Mouse (Mus musculus) Patski (cell line): Measurements from ENCODE around the gene Samd4. TPM values are rescaled to one million over a fixed set of nuclear protein-coding genes. Genes with fewer than 3 reads are reported as not detected.

Source experiments
- ATAC-seq: fragments of 100-300 bp; one replicate; pipeline ENCODE4 v1.8.0; 2021
- CTCF ChIA-PET: fragments of 350-600 bp; sonication (Branson Sonifier 250); formaldehyde crosslinking; loops from one replicate; lab custom pipeline; 2022; ENCODE audit warnings: inconsistent platforms; lab: Charles Lee
- POLR2A ChIA-PET: fragments of 350-600 bp; sonication (Branson Sonifier 250); formaldehyde crosslinking; loops from one replicate; lab custom pipeline; 2022; ENCODE audit warnings: antibody characterized with exemption, inconsistent platforms; lab: Charles Lee
- DNase-seq: peaks from one replicate; pipeline ENCODE4 v3.0.0-alpha.2; 2011; ENCODE audit warnings: low read depth, low spot score
- H3K27me3 ChIP-seq: fragments of 371-371 bp; one replicate; pipeline ENCODE4 v1.5.1; 2021
- CTCF ChIP-seq: fragments of 100-300 bp; IDR thresholded peaks from one replicate; pipeline ENCODE4 v1.5.1; 2021
- in situ Hi-C: fragments of 300-500 bp; cut with MboI; formaldehyde crosslinking; loops from 3 replicates; pipeline ENCODE4 v1.11.1; 2018; ENCODE audit warnings: low pct_unique_long_range_greater_than_20kb, mixed read lengths
- polyA plus RNA-seq: library from polyadenylated mRNA; unstranded; gene quantifications from one replicate; pipeline ENCODE4 v1.2.3, GENCODE M21; 2021

The Samd4 gene
- polyA plus RNA-seq, 1 experiment from 2014 or later: 27.8 TPM

- CTCF ChIA-PET: interaction anchor here (0.7 kb wide), 1 partner anchor 127 kb away, joined by 3 read pairs; no protein-coding TSS in a partner anchor
- no peak for ATAC-seq
- POLR2A ChIA-PET: interaction anchor here (0.6 kb wide), 1 partner anchor 1100 kb away, joined by 4 read pairs; no protein-coding TSS in a partner anchor
- in situ Hi-C loops: no loop called here
- DNase-seq: no peak
- H3K27me3 ChIP-seq: no peaks in the 10 kb centered on the region
- no peak for TF ChIP-seq CTCF
These were observed 228.7 kb downstream of the Samd4 start for GRCm38 (mm10) chr14:47111341-47111740.

- ChIA-PET CTCF (no interaction called here), POLR2A (no interaction called here)
- DNase-seq (no peak), ATAC-seq (peak; percentile 58)
- no peaks in the 10 kb centered on the region for H3K27me3 ChIP-seq
- in situ Hi-C loops: no loop called here
- no peak for TF ChIP-seq CTCF
These were observed 232.5 kb downstream of the Samd4 start for GRCm38 (mm10) chr14:47115154-47115553.

- ChIA-PET POLR2A (no interaction called here), CTCF (no interaction called here)
- in situ Hi-C loops: no loop called here
- no peak for DNase-seq
- no peaks in the 10 kb centered on the region for H3K27me3 ChIP-seq
- peak; percentile 38 for ATAC-seq
- TF ChIP-seq CTCF: no peak
These were observed 233.6 kb downstream of the Samd4 start for GRCm38 (mm10) chr14:47116062-47116762.

GRCm38 (mm10) chr14:47117522-47117921 lies 234.9 kb downstream of the Samd4 start:
- TF ChIP-seq CTCF: peak; percentile 74
- CTCF ChIA-PET: interaction anchor here (1.1 kb wide), 1 partner anchor 46 kb away, joined by 3 read pairs; no protein-coding TSS in a partner anchor
- no peak for DNase-seq
- no peaks in the 10 kb centered on the region for H3K27me3 ChIP-seq
- in situ Hi-C loops: no loop called here
- POLR2A ChIA-PET: interaction anchor here (0.6 kb wide), 1 partner anchor 9 kb away, joined by 4 read pairs; no protein-coding TSS in a partner anchor
- no peak for ATAC-seq

- CTCF ChIA-PET: interaction anchor here (1.1 kb wide), 1 partner anchor 9 kb away, joined by 3 read pairs; no protein-coding TSS in a partner anchor
- H3K27me3 ChIP-seq: no peaks in the 10 kb centered on the region
- ATAC-seq (no peak), DNase-seq (no peak)
- TF ChIP-seq CTCF: no peak
- POLR2A ChIA-PET: no interaction called here
- in situ Hi-C loops: no loop called here
These were observed 245.3 kb downstream of the Samd4 start for GRCm38 (mm10) chr14:47127987-47128386.

GRCm38 (mm10) chr14:47133948-47134347 lies 251.3 kb downstream of the Samd4 start:
- DNase-seq (no peak), ATAC-seq (peak; percentile 89)
- ChIA-PET POLR2A (no interaction called here), CTCF (interaction anchor here (1.1 kb wide), 1 partner anchor 15 kb away, joined by 3 read pairs; no protein-coding TSS in a partner anchor)
- in situ Hi-C loops: no loop called here
- no peak for TF ChIP-seq CTCF
- no peaks in the 10 kb centered on the region for H3K27me3 ChIP-seq

- DNase-seq (no peak), ATAC-seq (no peak)
- H3K27me3 ChIP-seq: no peaks in the 10 kb centered on the region
- ChIA-PET POLR2A (no interaction called here), CTCF (interaction anchor here (1.0 to 1.5 kb wide), 2 partner anchors 8 to 9 kb away, joined by 3 read pairs; no protein-coding TSS in a partner anchor)
- no peak for TF ChIP-seq CTCF
- in situ Hi-C loops: no loop called here
These were observed 254.0 kb downstream of the Samd4 start for GRCm38 (mm10) chr14:47136637-47137036.

GRCm38 (mm10) chr14:47138853-47139252 lies 256.2 kb downstream of the Samd4 start:
- H3K27me3 ChIP-seq: no peaks in the 10 kb centered on the region
- ATAC-seq: no peak
- POLR2A ChIA-PET: no interaction called here
- CTCF ChIA-PET: no interaction called here
- TF ChIP-seq CTCF: no peak
- in situ Hi-C loops: no loop called here
- no peak for DNase-seq

- DNase-seq: no peak
- in situ Hi-C loops: no loop called here
- CTCF ChIA-PET: no interaction called here
These were observed 261.7 kb downstream of the Samd4 start for GRCm38 (mm10) chr14:47144326-47144725.

GRCm38 (mm10) chr14:47151306-47151705 lies 268.7 kb downstream of the Samd4 start:
- no peaks in the 10 kb centered on the region for H3K27me3 ChIP-seq
- CTCF ChIA-PET: no interaction called here
- POLR2A ChIA-PET: no interaction called here
- no peak for ATAC-seq
- no peak for TF ChIP-seq CTCF
- in situ Hi-C loops: no loop called here
- DNase-seq: no peak

More at GRCm38 (mm10) chr14:47144326-47144725, 261.7 kb downstream of the Samd4 start:
- POLR2A ChIA-PET: no interaction called here
- TF ChIP-seq CTCF: no peak
- no peak for ATAC-seq
- no peaks in the 10 kb centered on the region for H3K27me3 ChIP-seq

GRCm38 (mm10) chr14:47154303-47154702 lies 271.6 kb downstream of the Samd4 start:
- no peak for TF ChIP-seq CTCF
- H3K27me3 ChIP-seq: no peaks in the 10 kb centered on the region
- ChIA-PET POLR2A (no interaction called here), CTCF (interaction anchor here (1.6 kb wide), 1 partner anchor 16 kb away, joined by 4 read pairs; no protein-coding TSS in a partner anchor)
- in situ Hi-C loops: no loop called here
- no peak for DNase-seq
- ATAC-seq: no peak

Other genes starting within 250 kb of the Samd4 start
- gene Cdkn3, start 122.3 kb upstream of the Samd4 start, polyA plus RNA-seq: 15.0 TPM
- gene Cnih1, start 94.4 kb upstream of the Samd4 start, polyA plus RNA-seq: 101 TPM
- gene Gmfb, start 60.6 kb upstream of the Samd4 start, polyA plus RNA-seq: 67.9 TPM
- gene Cgrrf1, start 50.7 kb upstream of the Samd4 start, polyA plus RNA-seq: 35.3 TPM